Mouse (Mus musculus) ES-E14 (cell line): ENCODE measurements around the gene Map10.

Source experiments
- CHD2 ChIP-seq: IDR thresholded peaks from 2 replicates; pipeline ENCODE4 v1.6.1; 2014; ENCODE audit warnings: mild to moderate bottlenecking, low read depth, low read length, inconsistent platforms
- ZC3H11A ChIP-seq: IDR thresholded peaks from 2 replicates; pipeline ENCODE4 v1.6.1; 2012; ENCODE audit warnings: low read depth, mild to moderate bottlenecking, inconsistent platforms, low read length, borderline replicate concordance
- ZNF384 ChIP-seq: IDR thresholded peaks from 2 replicates; pipeline ENCODE4 v1.6.1; 2012; ENCODE audit warnings: low read depth, low read length, inconsistent platforms

DNA sequence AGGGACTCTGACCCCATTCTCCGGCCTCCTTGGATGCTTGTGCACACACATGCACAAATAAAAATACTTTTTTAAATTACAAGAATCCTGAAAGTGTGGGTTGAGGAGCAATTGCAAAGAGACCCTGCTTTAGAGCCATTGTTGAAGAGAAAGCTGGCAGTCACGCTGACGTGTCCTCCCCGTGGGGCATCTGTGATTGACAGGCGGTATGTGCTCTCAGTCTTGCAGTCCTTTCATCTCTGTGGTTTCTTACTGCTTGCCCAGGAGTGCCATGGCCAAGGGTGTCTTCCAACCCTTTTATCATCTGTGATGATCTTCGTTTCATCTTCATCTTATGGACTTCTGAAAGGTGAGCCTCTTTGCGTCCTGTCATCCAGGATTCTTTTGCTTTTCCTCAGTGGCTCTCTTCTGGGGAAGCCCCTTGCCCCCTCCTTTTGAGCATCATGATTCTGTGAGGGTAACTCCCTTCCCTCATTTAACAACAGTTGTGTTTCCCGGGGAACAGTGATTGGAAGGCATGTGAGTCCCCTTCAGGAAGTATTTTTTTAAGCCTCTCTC is 11.3 kb downstream of the Map10 start:
- TF ChIP-seq ZNF384, result no peak
- TF ChIP-seq ZC3H11A, result no peak
- no peak for TF ChIP-seq CHD2
